9 mouse cellular contexts compared by ENCODE assay signal in genomic region chr4:57017229-57017628, GRCm38 (mm10). TPM values are rescaled to one million over a fixed set of nuclear protein-coding genes. Genes with fewer than 3 reads are reported as not detected.
DNase-seq lines count a peak whose midpoint lies in the region; ATAC-seq and TF ChIP-seq lines count a peak whose summit lies in the region.
"Had no signal": no experiment of that assay in that cellular context is flagged by ENCODE, and none has a peak within 500 bp of the region (broad histone marks: within the 10 kb centered on the region; RNA-seq: fewer than 3 reads in every experiment).

No protein-coding gene starts in this region.

- 20% methylated on average over 5 of the region's 5 CpGs for WGBS in forebrain, embryonic 15.5 days
- WGBS in intestine, embryonic 15.5 days: 24% methylated on average over 5 of the region's 5 CpGs
- WGBS in midbrain, postnatal 0 days: 25% methylated on average over 5 of the region's 5 CpGs

- peak; percentile 37 to 86 for DNase-seq in heart, adult 18-20 months
- DNase-seq in heart, postnatal 25 days (ENCODE audit: low spot score): no peak
- DNase-seq in left cerebral cortex, postnatal 14 days (ENCODE audit: low spot score in 2 of 2): peak; percentile 57 to 72
- DNase-seq in midbrain, postnatal 0 days (ENCODE audit: low spot score): peak; percentile 69
- peak; percentile 84 for DNase-seq in splenic B cell, adult 2 months (ENCODE audit: low read depth, low spot score)

- no peaks in the 10 kb centered on the region for H3K9me3 ChIP-seq in forebrain, embryonic 15.5 days
- no peaks in the 10 kb centered on the region for H3K9me3 ChIP-seq in intestine, embryonic 15.5 days
- no peaks in the 10 kb centered on the region for H3K9me3 ChIP-seq in midbrain, postnatal 0 days (ENCODE audit: low read length)
- H3K9me3 ChIP-seq: limb, embryonic 15.5 days had no signal

- no peaks in the 10 kb centered on the region for H3K4me1 ChIP-seq in forebrain, embryonic 15.5 days
- no peaks in the 10 kb centered on the region for H3K4me1 ChIP-seq in intestine, embryonic 15.5 days (replicated peaks)
- H3K4me1 ChIP-seq in midbrain, postnatal 0 days (ENCODE audit: insufficient read depth, low read length): no peaks in the 10 kb centered on the region
- H3K4me1 ChIP-seq: limb, embryonic 15.5 days had no signal

- H3K9ac ChIP-seq in forebrain, embryonic 15.5 days (replicated peaks): no peak overlapping the region
- H3K9ac ChIP-seq in intestine, embryonic 15.5 days: no peak overlapping the region
- no peak overlapping the region for H3K9ac ChIP-seq in midbrain, postnatal 0 days (replicated peaks; ENCODE audit: low read length, poor library complexity, severe bottlenecking)
- H3K9ac ChIP-seq: limb, embryonic 15.5 days had no signal

- no peaks in the 10 kb centered on the region for H3K36me3 ChIP-seq in forebrain, embryonic 15.5 days
- H3K36me3 ChIP-seq in intestine, embryonic 15.5 days: no peaks in the 10 kb centered on the region
- H3K36me3 ChIP-seq in midbrain, postnatal 0 days (ENCODE audit: insufficient read depth, low read length): 0 out of 2 replicates have a peak, but pooled peaks cover 4% of the 10 kb centered on the region
- no peaks in the 10 kb centered on the region for H3K36me3 ChIP-seq in splenic B cell, adult 2 months (ENCODE audit: control insufficient read depth, insufficient read depth, low read length, poor library complexity, severe bottlenecking)
- H3K36me3 ChIP-seq: limb, embryonic 15.5 days had no signal

- peak; percentile 75 for TF ChIP-seq CTCF in midbrain, postnatal 0 days (IDR thresholded peaks at IDR 0.05)

- no peak overlapping the region for H3K27ac ChIP-seq in forebrain, embryonic 15.5 days (replicated peaks)
- H3K27ac ChIP-seq in intestine, embryonic 15.5 days: no peak overlapping the region
- H3K27ac ChIP-seq in midbrain, postnatal 0 days (ENCODE audit: low read depth, low read length): no peak overlapping the region
- H3K27ac ChIP-seq: limb, embryonic 15.5 days had no signal

- H3K27me3 ChIP-seq in forebrain, embryonic 15.5 days: no peaks in the 10 kb centered on the region
- no peaks in the 10 kb centered on the region for H3K27me3 ChIP-seq in intestine, embryonic 15.5 days (replicated peaks)
- H3K27me3 ChIP-seq in midbrain, postnatal 0 days (ENCODE audit: insufficient read depth, low read length): no peaks in the 10 kb centered on the region
- H3K27me3 ChIP-seq in splenic B cell, adult 2 months (ENCODE audit: control insufficient read depth, insufficient read depth, low read length, poor library complexity, severe bottlenecking): no peaks in the 10 kb centered on the region
- H3K27me3 ChIP-seq: limb, embryonic 15.5 days had no signal

- ATAC-seq in cerebellum, adult (ENCODE audit: insufficient number of reproducible peaks, low FRiP score, low TSS enrichment): peak; percentile 57; the same call in 1 of the 2 replicates
- ATAC-seq in forebrain, embryonic 15.5 days (replicated peaks): 0 out of 2 replicates have a peak, but pooled peaks have one; percentile 26
- peak; percentile 47 for ATAC-seq in intestine, embryonic 15.5 days
- ATAC-seq in midbrain, postnatal 0 days (ENCODE audit: low FRiP score): no peak

- intact Hi-C loops in heart, postnatal 25 days (cut with DNase I): loop anchor here (5.0 kb wide), 1 partner anchor 125 kb away; the partner anchor contains the start of gene Epb41l4b
- intact Hi-C loops in left cerebral cortex, postnatal 14 days (cut with DNase I): loop anchor here (5.0 to 10.0 kb wide), 2 partner anchors 125 to 258 kb away; partner anchors contain the start of gene Epb41l4b

- no peak overlapping the region for H3K4me2 ChIP-seq in forebrain, embryonic 15.5 days (replicated peaks)
- H3K4me2 ChIP-seq in intestine, embryonic 15.5 days (replicated peaks): no peak overlapping the region
- H3K4me2 ChIP-seq in midbrain, postnatal 0 days (ENCODE audit: low read depth, low read length, poor library complexity, severe bottlenecking): no peak overlapping the region
- H3K4me2 ChIP-seq: limb, embryonic 15.5 days had no signal

- no peak overlapping the region for H3K4me3 ChIP-seq in forebrain, embryonic 15.5 days
- no peak overlapping the region for H3K4me3 ChIP-seq in intestine, embryonic 15.5 days (replicated peaks)
- no peak overlapping the region for H3K4me3 ChIP-seq in midbrain, postnatal 0 days (ENCODE audit: low read depth, low read length)
- H3K4me3 ChIP-seq: limb, embryonic 15.5 days had no signal

RNA-seq across cellular contexts. Expression of gene Frrs1l, which starts 27.0 kb away (rescaled TPM):
- total RNA-seq in heart, adult 18-20 months (2021): under 1 TPM in 1 of 2 experiments, not detected in 1; 0.08 TPM
- total RNA-seq in heart, postnatal 25 days (2021): under 1 TPM in 1 of 2 experiments, not detected in 1; 0.05 TPM
- 20.3 and 23.5 TPM in 2 replicates for polyA plus RNA-seq in forebrain, embryonic 15.5 days (2015; fragmentation: Nextera tagmentation; extraction: Ambion mirVana)
- polyA plus RNA-seq in intestine, embryonic 15.5 days (2015; fragmentation: Nextera tagmentation; extraction: Ambion mirVana): 0.78 and 0.92 TPM in 2 replicates
- 100 to 1,000 TPM; 153 to 170 TPM for total RNA-seq in left cerebral cortex, postnatal 14 days (2021)
- 36.8 and 37.9 TPM in 2 replicates for total RNA-seq in midbrain, postnatal 0 days (2014; rRNA removed)
- 17.9 and 21.2 TPM in 2 replicates for polyA plus RNA-seq in midbrain, postnatal 0 days (2015; fragmentation: Nextera tagmentation; extraction: Ambion mirVana)

Comparison
In these comparisons a context has a peak if more than half of its experiments do, and no peak if none do; other contexts are left out.
1. RNA of gene Frrs1l, which starts 27.0 kb away (total RNA-seq): 153 to 170 TPM in left cerebral cortex, postnatal 14 days and 36.8 to 37.9 TPM in midbrain, postnatal 0 days; 0.08 TPM in heart, adult 18-20 months and 0.05 TPM in heart, postnatal 25 days; every median in the first group is over 10 times any median in the second.